Mouse (Mus musculus): ENCODE data around the gene Adcy9. TPM values are rescaled to one million over a fixed set of nuclear protein-coding genes. Genes with fewer than 3 reads are reported as not detected.

The Adcy9 gene
- 3.0 and 4.3 TPM in 2 replicates for total RNA-seq (2012; rRNA removed)
- polyA plus RNA-seq (2012; ENCODE audit: insufficient read depth in 1 of 2, insufficient read length in 2 of 2, low read depth in 1 of 2, low replicate concordance in 2 of 2, missing spikeins in 1 of 2): 1 to 10 TPM in 1 of 2 experiments, not detected in 1; 3.0 TPM

DNA sequence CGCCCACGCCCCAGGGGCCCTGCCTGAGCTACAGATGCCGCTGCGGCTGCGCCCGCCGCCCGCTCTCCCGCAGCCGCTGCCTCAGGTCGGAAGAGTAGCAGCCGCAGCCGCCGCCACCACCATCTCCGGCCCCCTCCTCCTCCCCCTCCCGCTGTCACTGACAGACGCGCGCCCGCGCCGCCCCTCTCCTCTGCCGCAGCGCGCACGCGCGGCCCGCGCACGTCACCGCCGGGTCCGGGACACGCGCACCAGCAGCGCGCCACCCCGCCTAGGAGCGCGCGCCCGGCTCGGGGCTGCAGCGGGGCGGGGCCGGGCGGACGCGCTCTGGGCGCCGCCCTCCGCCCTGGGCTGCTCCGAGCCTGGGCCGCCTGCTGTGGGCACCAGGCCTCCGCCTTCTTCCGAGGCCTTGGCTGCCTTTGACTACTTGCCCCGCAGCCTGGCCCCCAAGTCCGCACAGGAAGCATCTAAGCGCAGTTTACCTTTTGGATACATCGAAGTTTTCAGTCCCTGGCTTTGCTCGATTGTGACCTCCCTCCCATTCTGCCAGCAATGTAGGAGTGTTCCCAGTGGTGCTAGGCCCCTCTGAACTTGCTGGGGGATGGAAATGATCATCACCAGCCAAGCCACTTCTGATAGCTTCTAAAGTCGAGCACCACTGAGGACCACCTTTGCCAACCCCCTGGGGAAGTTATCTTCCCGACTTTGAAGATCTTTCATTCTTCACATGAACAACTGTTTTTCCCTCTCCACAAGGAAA, at the start of gene Adcy9:
Gene Adcy9, minus strand, starts transcription at position 201 of the 757 bp plus-strand sequence.
- H3K4me3 ChIP-seq (ENCODE audit: control insufficient read depth in 1 of 2, insufficient read depth in 1 of 2, low read depth in 2 of 2, low read length in 2 of 2): peak within 1 kb of the TSS; percentile 79 to 83
- H3K27ac ChIP-seq (ENCODE audit: control insufficient read depth, low read depth, low read length): peak within 1 kb of the TSS; percentile 46
- peak; percentile 88 for DNase-seq (ENCODE audit: low read depth, low spot score)
- peaks cover 22% of the 10 kb centered on the region for H3K79me2 ChIP-seq (ENCODE audit: control insufficient read depth, insufficient read depth, low read length, poor library complexity)
- peaks cover 11 to 37% of the 10 kb centered on the region in 2 experiments for H3K4me1 ChIP-seq (ENCODE audit: control insufficient read depth in 1 of 2, insufficient read depth in 2 of 2, low read length in 2 of 2)
- peak within 1 kb of the TSS; percentile 86 for H3K9ac ChIP-seq (ENCODE audit: control insufficient read depth, low read depth, low read length, poor library complexity, severe bottlenecking)
- peaks cover 0 to 23% of the 10 kb centered on the region in 2 experiments; a peak in 2 of 4 replicates for H3K36me3 ChIP-seq (ENCODE audit: control insufficient read depth in 1 of 2, insufficient read depth in 2 of 2, low read length in 2 of 2)
- no peaks in the 10 kb centered on the region for H3K27me3 ChIP-seq (ENCODE audit: control insufficient read depth in 1 of 2, insufficient read depth in 2 of 2, low read length in 2 of 2)
- no peaks in the 10 kb centered on the region for H3K9me3 ChIP-seq (replicated peaks; ENCODE audit: insufficient read depth, low read length)
- TF ChIP-seq ETS1 (IDR thresholded peaks at IDR 0.05; ENCODE audit: low read depth, low read length) (no peak), RAD21 (IDR thresholded peaks at IDR 0.05; ENCODE audit: low read depth, low read length) (no peak), ELF1 (IDR thresholded peaks at IDR 0.05; ENCODE audit: low read depth, low read length) (no peak), JUND (IDR thresholded peaks at IDR 0.05; ENCODE audit: low read depth, low read length) (no peak), MAZ (IDR thresholded peaks at IDR 0.05; ENCODE audit: low read depth, low read length) (peak; percentile 78; the same call in 1 of the 2 replicates), MAX (IDR thresholded peaks at IDR 0.05; ENCODE audit: low read length) (peak; percentile 39; the same call in 1 of the 2 replicates), E2F4 (IDR thresholded peaks at IDR 0.05; ENCODE audit: borderline replicate concordance, low read depth, low read length) (no peak), TAL1 (IDR thresholded peaks at IDR 0.05; ENCODE audit: low read length) (no peak), KAT2A (conservative IDR thresholded peaks at IDR 0.05; ENCODE audit: low read depth, low read length) (no peak), MEF2A (IDR thresholded peaks at IDR 0.05; ENCODE audit: extremely low read depth, insufficient replicate concordance, low read depth, low read length, poor library complexity, severe bottlenecking) (no peak), SMC3 (IDR thresholded peaks at IDR 0.05; ENCODE audit: low read depth, low read length) (no peak), MYC (IDR thresholded peaks at IDR 0.05; ENCODE audit: low read depth, low read length) (no peak), ZMIZ1 (IDR thresholded peaks at IDR 0.05; ENCODE audit: low read depth, low read length) (peak; percentile 75), RCOR1 (IDR thresholded peaks at IDR 0.05; ENCODE audit: low read depth, low read length) (no peak), UBTF (IDR thresholded peaks at IDR 0.05; ENCODE audit: borderline replicate concordance, insufficient read depth, low read depth, low read length) (no peak), ZC3H11A (IDR thresholded peaks at IDR 0.05; ENCODE audit: low read depth, low read length) (no peak), CHD2 (IDR thresholded peaks at IDR 0.05; ENCODE audit: low read length) (no peak), MXI1 (IDR thresholded peaks at IDR 0.05; ENCODE audit: low read depth, low read length) (peak; percentile 55), EP300 (IDR thresholded peaks at IDR 0.05; ENCODE audit: low read depth in 1 of 2, low read length in 2 of 2) (no peak), MAFK (IDR thresholded peaks at IDR 0.05; ENCODE audit: borderline replicate concordance, low read depth, low read length) (no peak), SIN3A (IDR thresholded peaks at IDR 0.05; ENCODE audit: low read length) (peak; percentile 50), POLR2AphosphoS5 (IDR thresholded peaks at IDR 0.05; ENCODE audit: borderline replicate concordance, low read depth, low read length) (no peak), NELFE (IDR thresholded peaks at IDR 0.05; ENCODE audit: low read depth, low read length) (peak; percentile 66), TCF12 (IDR thresholded peaks at IDR 0.05; ENCODE audit: low read depth, low read length) (no peak), ZKSCAN1 (IDR thresholded peaks at IDR 0.05; ENCODE audit: low read depth, low read length) (no peak; the same call in 1 of the 2 replicates), HCFC1 (IDR thresholded peaks at IDR 0.05; ENCODE audit: low read depth, low read length) (peak; percentile 41; the same call in 1 of the 2 replicates), ZNF384 (IDR thresholded peaks at IDR 0.05; ENCODE audit: low read depth, low read length) (no peak), GATA1 (IDR thresholded peaks at IDR 0.05; ENCODE audit: low read depth, low read length) (no peak), USF1 (IDR thresholded peaks at IDR 0.05; ENCODE audit: low read depth, low read length) (no peak), CTCF (IDR thresholded peaks at IDR 0.05 in 2 of 3, conservative IDR thresholded peaks at IDR 0.05 in 1 of 3; ENCODE audit: control insufficient read depth in 1 of 3, insufficient read depth in 1 of 3, low read depth in 2 of 3, low read length in 3 of 3, poor library complexity in 1 of 3, severe bottlenecking in 1 of 3) (no peak), MYB (IDR thresholded peaks at IDR 0.05; ENCODE audit: low read depth, low read length) (no peak), TBP (IDR thresholded peaks at IDR 0.05; ENCODE audit: low read depth, low read length) (no peak), POLR2AphosphoS2 (IDR thresholded peaks at IDR 0.05; ENCODE audit: low read length) (peak; percentile 48; the same call in 1 of the 2 replicates), CHD1 (IDR thresholded peaks at IDR 0.05; ENCODE audit: low read depth, low read length) (no peak), NRF1 (IDR thresholded peaks at IDR 0.05; ENCODE audit: insufficient read depth, low read depth, low read length, poor library complexity, severe bottlenecking) (peak; percentile 80), BHLHE40 (IDR thresholded peaks at IDR 0.05; ENCODE audit: borderline replicate concordance, low read depth, low read length) (no peak)

Data from MEL (cell line).